Mouse (Mus musculus): ENCODE measurements around the gene Ptar1.

GRCm38 (mm10) chr19:23687296-23688021, at the start of gene Ptar1:
- TF ChIP-seq CTCF (IDR thresholded peaks at IDR 0.05; ENCODE audit: extremely low read depth, insufficient read depth, insufficient read length, insufficient replicate concordance), result peak; percentile 1; the same call in 1 of the 2 replicates
- TF ChIP-seq POLR2A (IDR thresholded peaks at IDR 0.05; ENCODE audit: low read depth, low read length), result no peak; the same call in none of the 2 replicates
